Mouse (Mus musculus) midbrain, embryonic 14.5 days (tissue): Measurements from ENCODE around the gene Pygm. TPM values are rescaled to one million over a fixed set of nuclear protein-coding genes. Genes with fewer than 3 reads are reported as not detected.

Source experiments
- ATAC-seq: fragments of 200-750 bp; cut with Nextera tagmentation; 2 replicates; pipeline ENCODE4 v1.8.0; 2017; ENCODE audit warnings: moderate number of reproducible peaks, moderate library complexity; ENCODE audit not compliant: low FRiP score, low TSS enrichment
- DNase-seq: peaks from one replicate; pipeline ENCODE4 v3.0.0-alpha.2; 2015
- H3K27ac ChIP-seq: fragments of 300-500 bp; sonication (generic); replicated peaks from 2 replicates; pipeline ENCODE4 v1.5.1; 2014; ENCODE audit warnings: mild to moderate bottlenecking, low read depth, low read length, moderate library complexity
- H3K27me3 ChIP-seq: fragments of 300-500 bp; sonication (generic); 2 replicates; pipeline ENCODE4 v1.6.1; 2014; ENCODE audit warnings: low read length, control low read depth, mixed read lengths; ENCODE audit not compliant: control insufficient read depth, insufficient read depth
- H3K36me3 ChIP-seq: fragments of 300-500 bp; sonication (generic); 2 replicates; pipeline ENCODE4 v1.6.1; 2014; ENCODE audit warnings: low read length, control low read depth; ENCODE audit not compliant: control insufficient read depth, insufficient read depth
- H3K4me1 ChIP-seq: fragments of 300-500 bp; sonication (generic); 2 replicates; pipeline ENCODE4 v1.6.1; 2014; ENCODE audit warnings: mild to moderate bottlenecking, antibody characterized with exemption, low read length, control low read depth; ENCODE audit not compliant: control insufficient read depth, insufficient read depth
- H3K4me2 ChIP-seq: fragments of 300-500 bp; sonication (generic); 2 replicates; pipeline ENCODE4 v1.6.1; 2014; ENCODE audit warnings: mild to moderate bottlenecking, low read length, moderate library complexity
- H3K4me3 ChIP-seq: fragments of 300-500 bp; sonication (generic); replicated peaks from 2 replicates; pipeline ENCODE4 v1.5.1; 2014; ENCODE audit warnings: low read depth, low read length
- H3K9ac ChIP-seq: fragments of 300-500 bp; sonication (generic); replicated peaks from 2 replicates; pipeline ENCODE4 v1.6.1; 2014; ENCODE audit warnings: mild to moderate bottlenecking, low read length, moderate library complexity
- H3K9me3 ChIP-seq: fragments of 300-500 bp; sonication (generic); 2 replicates; pipeline ENCODE4 v1.6.1; 2016; ENCODE audit warnings: low read length, control low read depth, mixed read lengths; ENCODE audit not compliant: control insufficient read depth
- WGBS: fragments of 180-500 bp; shearing (Covaris S2); extraction: QIAGEN DNeasy Blood & Tissue Kit; methylation state at CpG from one replicate; pipeline ENCODE4 v1.1.7; 2014; 5-methylcytosine and 5-hydroxymethylcytosine counted together
- polyA plus RNA-seq: library from polyadenylated mRNA; unstranded; fragments of >200 nt; fragmentation: Nextera tagmentation; extraction: Ambion mirVana; gene quantifications from 2 replicates; pipeline ENCODE4 v1.2.1, GENCODE M21; 2014

Pygm gene
- polyA plus RNA-seq, 1 experiment from 2014 or later = 2.9 TPM

DNA sequence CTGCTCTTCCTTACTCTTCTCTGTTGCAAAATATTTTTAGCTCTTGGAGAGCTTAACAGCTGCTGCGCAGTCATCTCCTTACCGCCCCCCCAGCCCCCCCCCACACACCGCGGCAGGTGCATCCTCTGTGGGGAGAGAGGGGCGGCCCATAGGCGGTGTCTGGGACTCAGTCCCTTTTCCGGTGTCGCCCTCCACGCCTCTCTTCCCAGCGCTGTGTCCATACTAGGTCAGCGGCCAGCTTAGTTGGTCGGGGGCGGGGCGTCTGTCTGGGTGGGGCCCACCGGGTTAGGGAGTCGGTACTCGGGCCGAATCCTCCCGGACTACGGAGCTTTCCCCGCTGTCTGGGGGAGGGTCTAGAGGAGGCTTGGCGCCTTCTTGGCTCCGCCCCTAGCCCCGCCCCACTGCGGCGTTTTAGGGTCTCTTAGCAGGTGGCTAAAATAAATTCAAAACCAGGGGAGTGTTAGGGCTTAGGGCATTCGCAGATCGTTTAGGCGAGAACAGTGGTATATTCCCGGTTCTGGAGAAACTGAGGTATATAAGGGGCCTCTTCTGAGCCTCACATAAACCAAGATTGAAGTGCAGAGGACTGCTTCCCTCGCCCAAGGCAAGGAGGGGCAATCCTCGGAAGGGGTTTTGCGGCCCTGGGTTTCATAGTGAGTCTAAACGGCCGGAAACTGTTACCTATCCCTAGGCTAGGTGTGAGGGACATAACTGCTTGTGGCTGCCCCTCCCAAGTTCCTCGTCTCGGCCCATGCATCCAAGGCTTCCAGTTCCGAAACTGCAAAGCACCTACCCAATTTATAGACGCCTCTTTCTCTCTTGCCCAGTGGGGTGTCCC lies 14.5 kb downstream of the Pygm start:
- H3K27ac ChIP-seq = peak overlapping the region; percentile 70; the same call in 1 of the 2 replicates
- WGBS = under 1% methylated on average over 39 of the region's 39 CpGs

DNA sequence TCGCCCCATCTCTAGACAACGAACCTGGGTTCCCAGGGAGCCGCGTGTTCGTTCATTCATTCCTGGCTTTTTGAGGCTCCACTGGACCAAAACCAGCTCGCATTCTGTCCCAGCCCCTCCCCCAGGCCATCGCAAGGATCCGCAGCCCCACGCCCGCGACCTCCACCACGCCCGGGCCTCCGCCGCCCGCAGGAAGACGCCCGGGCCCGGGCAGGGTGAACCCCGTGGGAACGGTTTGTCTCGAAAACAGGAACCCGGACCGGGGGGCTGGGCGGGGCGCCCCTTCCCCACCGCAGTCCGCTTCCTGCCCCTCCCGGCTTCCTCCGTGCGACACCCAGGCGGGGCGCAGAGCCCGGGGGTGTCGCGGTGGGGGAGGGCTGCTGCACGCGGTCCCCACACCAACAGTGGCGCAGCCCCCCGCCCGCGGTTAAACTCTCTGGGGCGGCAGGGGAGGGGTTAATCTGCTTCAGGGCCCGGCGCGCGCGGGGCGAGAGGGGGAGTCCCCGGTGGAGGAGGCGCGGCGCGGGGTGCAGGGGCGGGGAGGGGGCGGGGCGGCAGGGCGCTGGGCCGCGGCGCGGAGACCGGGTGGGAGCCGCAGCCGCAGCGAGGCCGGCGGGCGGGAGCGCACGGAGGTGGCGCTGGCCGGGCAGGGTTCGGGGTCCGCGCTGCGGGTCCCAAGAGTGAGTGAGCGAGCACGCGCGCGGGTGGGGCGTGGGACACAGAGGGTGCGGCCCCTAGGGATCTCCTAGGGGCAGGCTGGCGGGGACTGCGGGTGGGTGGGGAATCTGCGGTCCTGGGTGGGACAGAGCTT lies 15.3 kb downstream of the Pygm start, which contains the start of gene Rasgrp2:
Gene Rasgrp2, plus strand, starts transcription at position 56 of the 811 bp plus-strand sequence.
- ATAC-seq (peak; percentile 43; the same call in 1 of the 2 replicates), DNase-seq (peak; percentile 78)
- peak within 1 kb of the TSS; percentile 71 for H3K9ac ChIP-seq
- peak within 1 kb of the TSS; percentile 99 for H3K4me2 ChIP-seq
- H3K4me1 ChIP-seq = peaks cover 27% of the 10 kb centered on the region
- peaks cover 12% of the 10 kb centered on the region; the same call in 1 of the 2 replicates for H3K27me3 ChIP-seq
- WGBS = under 1% methylated on average over 71 of the region's 87 CpGs
- H3K4me3 ChIP-seq = peak within 1 kb of the TSS; percentile 61
- H3K9me3 ChIP-seq = no peaks in the 10 kb centered on the region
- H3K36me3 ChIP-seq = no peaks in the 10 kb centered on the region
- peak within 1 kb of the TSS; percentile 70 for H3K27ac ChIP-seq

More for the DNA sequence above, 14.5 kb downstream of the Pygm start:
- peaks cover 12% of the 10 kb centered on the region; the same call in 1 of the 2 replicates for H3K27me3 ChIP-seq
- H3K4me2 ChIP-seq = peak overlapping the region; percentile 99
- DNase-seq = peak; percentile 82
- H3K9ac ChIP-seq = peak overlapping the region; percentile 71
- H3K9me3 ChIP-seq = no peaks in the 10 kb centered on the region
- H3K4me1 ChIP-seq = peaks cover 27% of the 10 kb centered on the region
- peak overlapping the region; percentile 61 for H3K4me3 ChIP-seq
- H3K36me3 ChIP-seq = no peaks in the 10 kb centered on the region
- peak; percentile 55 for ATAC-seq

DNA sequence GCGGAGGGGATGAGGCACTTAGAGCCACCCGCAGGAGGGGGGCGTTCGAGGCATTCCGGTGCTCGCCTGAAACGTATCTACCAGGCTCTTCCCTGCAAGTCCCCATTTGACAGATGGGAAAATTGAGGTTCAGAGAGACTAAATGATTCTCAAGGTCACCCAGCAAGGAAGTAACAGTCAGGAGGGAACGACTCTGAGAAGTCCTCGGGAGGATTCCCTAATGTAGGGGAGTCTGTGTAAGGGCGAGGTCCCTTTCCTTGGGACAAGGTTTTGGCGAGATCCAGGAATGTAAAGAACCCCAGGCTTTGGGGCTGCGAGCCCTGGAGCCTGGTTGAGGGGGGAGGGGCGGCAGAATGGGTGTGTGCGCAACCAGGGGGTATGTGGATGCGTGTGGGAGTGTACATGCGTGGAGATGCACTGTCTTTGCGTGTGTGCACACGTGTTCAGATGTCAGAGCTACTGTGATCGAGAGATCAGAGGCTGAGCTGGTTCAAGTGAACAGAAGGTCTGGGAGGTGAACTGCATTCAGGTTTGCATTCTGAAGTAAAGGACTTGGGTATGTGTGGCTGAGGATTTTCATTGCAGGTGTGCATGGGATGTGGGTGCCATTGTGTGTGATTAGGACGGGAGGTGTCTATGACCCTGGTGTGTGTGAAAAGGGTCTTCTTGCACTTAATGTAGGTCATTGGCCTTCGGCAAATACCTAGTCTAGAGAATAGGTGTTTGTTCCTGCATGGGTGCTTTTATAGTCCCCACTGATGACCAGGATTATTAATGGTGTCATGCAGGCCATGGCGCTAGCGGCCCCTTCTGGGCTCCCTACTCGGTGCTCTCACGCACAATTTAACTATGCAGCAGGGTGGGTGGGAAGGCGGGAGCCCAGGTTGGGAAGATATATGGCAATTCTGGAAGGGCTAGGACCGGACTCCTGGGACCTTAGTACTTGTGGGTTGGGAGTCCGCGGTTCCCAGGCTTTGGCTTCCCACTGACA lies 16.2 kb downstream of the Pygm start:
- Histone ChIP-seq H3K4me2 (peak overlapping the region; percentile 99), H3K4me3 (peak overlapping the region; percentile 61), H3K27me3 (peaks cover 12% of the 10 kb centered on the region; the same call in 1 of the 2 replicates), H3K9ac (peak overlapping the region; percentile 71), H3K9me3 (no peaks in the 10 kb centered on the region), H3K27ac (0 out of 2 replicates have a peak overlapping the region, but pooled peaks have one; percentile 70), H3K4me1 (peaks cover 27% of the 10 kb centered on the region), H3K36me3 (no peaks in the 10 kb centered on the region)
- ATAC-seq (no peak), DNase-seq (peak; percentile 35)
- WGBS = 3% methylated on average over 29 of the region's 29 CpGs

DNA sequence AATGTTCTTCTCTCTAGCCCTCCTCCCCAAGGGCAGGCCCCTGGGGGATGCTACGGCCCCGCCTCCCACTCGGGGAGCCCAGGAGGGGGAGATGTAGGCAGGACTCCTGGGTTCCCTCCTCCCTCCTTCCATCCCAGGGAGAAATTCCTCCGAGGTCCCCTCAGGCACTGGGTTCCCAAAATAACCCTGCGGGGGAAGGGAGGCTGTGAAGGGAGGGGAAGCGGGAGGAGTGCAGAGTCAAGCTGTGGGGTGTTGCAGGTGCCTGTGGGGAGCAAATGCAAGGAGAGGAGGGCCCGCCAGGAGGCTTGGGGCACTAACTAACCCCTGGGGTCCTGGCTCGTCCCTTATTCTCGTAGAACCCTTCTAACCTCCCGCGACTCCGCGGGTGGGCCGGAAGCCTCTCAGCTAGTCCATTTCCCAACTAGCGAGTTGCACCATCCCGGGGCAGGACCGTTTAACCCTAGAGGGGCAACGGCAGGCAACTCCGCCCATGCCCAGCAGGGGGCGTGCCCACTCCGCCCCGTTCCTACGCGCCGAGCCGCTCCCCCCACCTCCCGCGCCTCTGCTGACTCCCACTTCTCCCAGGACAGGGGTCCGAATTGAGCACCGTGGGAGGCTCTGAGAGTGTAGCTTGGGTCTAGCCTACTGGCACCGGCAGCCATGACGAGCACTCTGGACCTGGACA lies 17.1 kb downstream of the Pygm start:
- no peaks in the 10 kb centered on the region for H3K36me3 ChIP-seq
- H3K4me3 ChIP-seq = peak overlapping the region; percentile 16
- WGBS = under 1% methylated on average over 32 of the region's 32 CpGs
- ATAC-seq = 0 out of 2 replicates have a peak, but pooled peaks have one; percentile 16
- DNase-seq = peak; percentile 74
- no peaks in the 10 kb centered on the region for H3K9me3 ChIP-seq
- H3K9ac ChIP-seq = 0 out of 2 replicates have a peak overlapping the region, but pooled peaks have one; percentile 14
- no peak overlapping the region for H3K27ac ChIP-seq
- H3K4me2 ChIP-seq = peak overlapping the region; percentile 99
- peaks cover 12% of the 10 kb centered on the region; the same call in 1 of the 2 replicates for H3K27me3 ChIP-seq
- H3K4me1 ChIP-seq = peaks cover 27% of the 10 kb centered on the region

DNA sequence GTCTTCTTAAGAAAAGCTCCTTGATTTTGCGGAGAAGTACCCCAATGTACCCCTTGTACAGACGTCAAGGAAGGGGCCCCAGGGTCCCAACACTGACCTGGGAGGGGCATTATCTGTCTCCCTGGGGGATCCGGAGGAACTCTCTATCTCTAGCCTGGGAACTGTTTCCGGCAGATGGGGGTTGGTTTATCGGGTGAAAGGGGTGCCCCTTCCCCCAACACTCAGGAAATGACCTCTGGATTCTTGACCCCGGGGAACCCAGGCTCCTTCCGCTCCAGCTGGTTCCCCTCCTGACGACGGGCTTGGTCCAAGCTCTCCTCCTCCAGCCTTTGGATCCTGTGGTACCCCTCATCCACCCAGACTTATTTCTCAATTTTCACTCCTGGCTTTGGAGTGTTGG lies 17.8 kb downstream of the Pygm start:
- Histone ChIP-seq H3K4me1 (peaks cover 27% of the 10 kb centered on the region), H3K4me3 (peak overlapping the region; percentile 16; the same call in 1 of the 2 replicates), H3K4me2 (peak overlapping the region; percentile 99), H3K9ac (no peak overlapping the region), H3K27me3 (peaks cover 12% of the 10 kb centered on the region; the same call in 1 of the 2 replicates), H3K27ac (no peak overlapping the region), H3K9me3 (no peaks in the 10 kb centered on the region), H3K36me3 (no peaks in the 10 kb centered on the region)
- 20% methylated on average over 9 of the region's 9 CpGs for WGBS
- ATAC-seq (no peak), DNase-seq (no peak)

DNA sequence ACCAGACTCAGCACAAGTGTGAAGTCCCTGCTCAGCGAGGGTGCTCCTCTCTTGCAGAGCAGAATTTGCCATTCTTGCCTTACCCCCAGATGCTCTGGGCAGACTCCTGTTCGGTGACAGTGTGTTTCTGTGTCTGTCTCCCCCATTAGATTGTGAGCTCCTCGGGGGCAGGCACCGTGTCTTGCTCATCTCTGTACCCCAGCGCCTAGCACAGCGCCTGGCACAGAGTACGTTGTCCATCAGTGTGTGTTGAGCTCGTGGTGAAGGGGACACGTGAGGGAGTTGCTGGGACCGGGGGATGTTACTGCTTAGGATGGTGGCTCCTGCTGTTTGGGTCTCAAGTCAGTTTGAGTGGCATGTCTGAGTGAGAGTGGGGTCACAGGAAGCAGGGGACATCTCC lies 19.7 kb downstream of the Pygm start:
- Histone ChIP-seq H3K36me3 (no peaks in the 10 kb centered on the region), H3K4me3 (no peak overlapping the region), H3K4me1 (peaks cover 22% of the 10 kb centered on the region), H3K9me3 (no peaks in the 10 kb centered on the region), H3K9ac (no peak overlapping the region; the same call in 1 of the 2 replicates), H3K27ac (no peak overlapping the region), H3K4me2 (no peak overlapping the region), H3K27me3 (peaks cover 12% of the 10 kb centered on the region; the same call in 1 of the 2 replicates)
- DNase-seq (no peak), ATAC-seq (no peak)
- WGBS = 81% methylated on average over 10 of the region's 10 CpGs

DNA sequence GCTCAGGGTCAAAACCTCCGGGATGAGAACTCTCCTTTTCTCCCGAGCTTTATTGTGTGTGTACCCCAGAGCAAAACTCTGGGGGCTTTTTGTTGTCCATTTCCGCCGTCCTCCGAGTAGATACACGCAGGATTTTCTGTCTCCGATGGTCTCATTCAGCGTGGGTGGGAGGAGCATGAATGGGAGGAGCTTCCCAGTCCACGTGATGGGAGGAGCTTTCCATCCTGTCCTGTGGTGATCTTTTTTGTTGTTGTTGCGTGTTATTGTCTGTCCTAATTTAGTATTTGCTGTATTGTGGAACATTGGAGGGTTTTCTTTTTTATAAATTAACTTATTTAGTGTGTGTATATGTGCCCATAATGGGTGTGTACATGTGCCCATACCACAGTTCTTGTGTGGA lies 21.2 kb downstream of the Pygm start:
- H3K4me2 ChIP-seq = no peak overlapping the region
- peaks cover 9% of the 10 kb centered on the region; the same call in 1 of the 2 replicates for H3K27me3 ChIP-seq
- H3K4me3 ChIP-seq = no peak overlapping the region
- no peak overlapping the region for H3K27ac ChIP-seq
- no peak for DNase-seq
- H3K4me1 ChIP-seq = peaks cover 12% of the 10 kb centered on the region; the same call in 1 of the 2 replicates
- H3K9me3 ChIP-seq = no peaks in the 10 kb centered on the region
- H3K9ac ChIP-seq = no peak overlapping the region
- H3K36me3 ChIP-seq = no peaks in the 10 kb centered on the region
- WGBS = 51% methylated on average over 10 of the region's 10 CpGs
- ATAC-seq = no peak
